Mouse (Mus musculus) midbrain, embryonic 14.5 days (tissue): ENCODE data around the gene Cmya5. TPM values are rescaled to one million over a fixed set of nuclear protein-coding genes. Genes with fewer than 3 reads are reported as not detected.

Source experiments
- ATAC-seq: fragments of 200-750 bp; cut with Nextera tagmentation; 2 replicates; pipeline ENCODE4 v1.8.0; 2017; ENCODE audit warnings: moderate number of reproducible peaks, moderate library complexity; ENCODE audit not compliant: low FRiP score, low TSS enrichment
- DNase-seq: peaks from one replicate; pipeline ENCODE4 v3.0.0-alpha.2; 2015
- H3K27ac ChIP-seq: fragments of 300-500 bp; sonication (generic); replicated peaks from 2 replicates; pipeline ENCODE4 v1.5.1; 2014; ENCODE audit warnings: mild to moderate bottlenecking, low read depth, low read length, moderate library complexity
- H3K27me3 ChIP-seq: fragments of 300-500 bp; sonication (generic); 2 replicates; pipeline ENCODE4 v1.6.1; 2014; ENCODE audit warnings: low read length, control low read depth, mixed read lengths; ENCODE audit not compliant: control insufficient read depth, insufficient read depth
- H3K36me3 ChIP-seq: fragments of 300-500 bp; sonication (generic); 2 replicates; pipeline ENCODE4 v1.6.1; 2014; ENCODE audit warnings: low read length, control low read depth; ENCODE audit not compliant: control insufficient read depth, insufficient read depth
- H3K4me1 ChIP-seq: fragments of 300-500 bp; sonication (generic); 2 replicates; pipeline ENCODE4 v1.6.1; 2014; ENCODE audit warnings: mild to moderate bottlenecking, antibody characterized with exemption, low read length, control low read depth; ENCODE audit not compliant: control insufficient read depth, insufficient read depth
- H3K4me2 ChIP-seq: fragments of 300-500 bp; sonication (generic); 2 replicates; pipeline ENCODE4 v1.6.1; 2014; ENCODE audit warnings: mild to moderate bottlenecking, low read length, moderate library complexity
- H3K4me3 ChIP-seq: fragments of 300-500 bp; sonication (generic); replicated peaks from 2 replicates; pipeline ENCODE4 v1.5.1; 2014; ENCODE audit warnings: low read depth, low read length
- H3K9ac ChIP-seq: fragments of 300-500 bp; sonication (generic); replicated peaks from 2 replicates; pipeline ENCODE4 v1.6.1; 2014; ENCODE audit warnings: mild to moderate bottlenecking, low read length, moderate library complexity
- H3K9me3 ChIP-seq: fragments of 300-500 bp; sonication (generic); 2 replicates; pipeline ENCODE4 v1.6.1; 2016; ENCODE audit warnings: low read length, control low read depth, mixed read lengths; ENCODE audit not compliant: control insufficient read depth
- WGBS: fragments of 180-500 bp; shearing (Covaris S2); extraction: QIAGEN DNeasy Blood & Tissue Kit; methylation state at CpG from one replicate; pipeline ENCODE4 v1.1.7; 2014; 5-methylcytosine and 5-hydroxymethylcytosine counted together
- polyA plus RNA-seq: library from polyadenylated mRNA; unstranded; fragments of >200 nt; fragmentation: Nextera tagmentation; extraction: Ambion mirVana; gene quantifications from 2 replicates; pipeline ENCODE4 v1.2.1, GENCODE M21; 2014

Cmya5 gene
- polyA plus RNA-seq, 1 experiment from 2014 or later = 0.34 TPM

DNA sequence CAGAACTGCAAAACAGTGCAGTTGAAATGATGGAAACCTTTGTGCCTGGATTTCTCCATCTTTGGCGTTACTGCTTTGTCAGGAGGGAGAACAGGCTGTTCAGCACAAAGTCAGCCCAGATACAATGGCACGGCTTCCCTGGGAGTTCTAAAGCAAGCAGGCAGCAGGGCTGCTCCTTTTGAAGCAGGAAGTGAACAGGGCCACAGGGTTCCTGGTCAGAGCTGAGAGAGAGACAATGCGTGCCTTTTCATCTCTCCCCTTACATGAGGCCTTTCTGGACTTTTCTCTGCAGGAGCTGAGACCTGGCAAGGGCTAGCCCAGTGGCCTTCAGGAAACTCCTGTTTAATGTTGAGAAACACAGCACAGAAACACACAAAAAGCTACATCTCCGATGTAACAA lies 108.3 kb downstream of the Cmya5 start:
- DNase-seq (peak; percentile 3), ATAC-seq (no peak)
- H3K9me3 ChIP-seq = no peaks in the 10 kb centered on the region
- no peak overlapping the region for H3K4me2 ChIP-seq
- no peak overlapping the region for H3K4me3 ChIP-seq
- H3K27me3 ChIP-seq = no peaks in the 10 kb centered on the region
- no peak overlapping the region for H3K9ac ChIP-seq
- no peak overlapping the region for H3K27ac ChIP-seq
- H3K36me3 ChIP-seq = no peaks in the 10 kb centered on the region
- no peaks in the 10 kb centered on the region for H3K4me1 ChIP-seq
- 36% methylated on average over 4 of the region's 4 CpGs for whole genome bisulfite sequencing

DNA sequence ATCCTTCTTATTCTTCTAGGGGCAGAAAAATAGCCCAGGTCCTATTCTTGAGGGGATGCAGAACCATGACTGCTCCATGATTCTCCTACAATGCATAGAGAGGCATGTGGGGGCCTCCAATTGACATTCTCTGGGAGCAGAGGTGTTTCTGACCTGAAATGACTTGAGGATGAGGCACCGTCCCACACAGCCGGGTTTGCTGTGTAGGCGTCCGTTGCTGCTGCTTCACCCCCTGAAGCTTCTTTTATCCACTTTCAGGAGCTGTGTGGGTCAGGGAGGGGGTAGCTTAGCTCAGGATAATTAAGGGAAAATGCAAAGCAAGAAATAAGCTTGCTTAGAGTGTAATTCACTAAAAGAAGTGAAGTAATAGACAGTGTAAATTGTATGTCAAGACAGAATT lies 115.2 kb downstream of the Cmya5 start:
- Histone ChIP-seq H3K9ac (no peak overlapping the region), H3K4me2 (no peak overlapping the region), H3K36me3 (no peaks in the 10 kb centered on the region), H3K27me3 (no peaks in the 10 kb centered on the region), H3K9me3 (no peaks in the 10 kb centered on the region), H3K27ac (no peak overlapping the region), H3K4me3 (no peak overlapping the region), H3K4me1 (no peaks in the 10 kb centered on the region)
- ATAC-seq (no peak), DNase-seq (no peak)
- WGBS = 80% methylated on average over 4 of the region's 4 CpGs

DNA sequence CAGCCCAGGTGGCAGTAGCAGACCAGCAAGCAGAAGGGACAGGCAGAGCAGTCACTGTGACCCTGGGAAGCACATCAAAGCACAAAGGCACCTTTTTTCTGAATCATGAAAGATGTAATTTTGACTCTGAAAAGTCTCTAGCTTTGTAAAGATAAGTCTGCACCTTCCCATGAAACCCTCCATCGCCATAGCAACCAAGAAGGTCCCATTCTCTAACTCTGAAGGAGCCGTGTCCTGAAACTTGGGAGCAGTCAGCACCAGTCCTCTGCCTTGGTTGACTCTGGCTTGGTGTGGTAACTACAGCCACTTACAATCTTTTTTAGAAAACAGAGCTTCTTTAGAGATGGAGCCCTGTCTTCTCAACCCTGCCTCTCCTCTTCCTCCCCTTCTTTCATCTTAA lies 119.7 kb downstream of the Cmya5 start:
- 55% methylated on average over 2 of the region's 2 CpGs for WGBS
- no peaks in the 10 kb centered on the region for H3K36me3 ChIP-seq
- no peak overlapping the region for H3K27ac ChIP-seq
- no peak overlapping the region for H3K4me2 ChIP-seq
- no peak overlapping the region for H3K4me3 ChIP-seq
- H3K27me3 ChIP-seq = no peaks in the 10 kb centered on the region
- no peaks in the 10 kb centered on the region for H3K9me3 ChIP-seq
- no peak for ATAC-seq
- no peaks in the 10 kb centered on the region for H3K4me1 ChIP-seq
- DNase-seq = no peak
- H3K9ac ChIP-seq = no peak overlapping the region

DNA sequence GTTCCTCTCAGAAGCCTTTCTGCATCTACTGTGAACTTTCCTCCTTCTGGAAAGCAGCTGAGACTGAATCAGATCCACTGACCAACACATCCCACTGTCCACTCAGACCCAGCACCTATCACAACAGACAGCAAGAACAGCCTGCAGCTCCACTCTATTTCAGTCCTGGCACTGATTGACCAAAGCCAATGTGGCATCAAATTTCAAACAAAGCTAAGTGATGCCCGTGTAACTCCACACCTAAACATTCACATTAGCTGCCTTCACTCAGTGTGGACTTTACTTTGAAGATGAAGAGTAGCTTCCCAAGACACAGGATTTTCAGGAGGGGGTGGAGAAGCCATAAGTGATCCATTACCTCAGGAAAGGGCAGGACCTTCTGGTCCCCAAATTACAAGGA lies 122.4 kb downstream of the Cmya5 start:
- Histone ChIP-seq H3K9ac (no peak overlapping the region), H3K27me3 (no peaks in the 10 kb centered on the region), H3K27ac (no peak overlapping the region), H3K4me3 (no peak overlapping the region), H3K4me2 (no peak overlapping the region), H3K9me3 (no peaks in the 10 kb centered on the region), H3K4me1 (no peaks in the 10 kb centered on the region), H3K36me3 (no peaks in the 10 kb centered on the region)
- 63% methylated on average over 1 of the region's 1 CpGs for WGBS
- ATAC-seq = no peak
- DNase-seq = no peak

DNA sequence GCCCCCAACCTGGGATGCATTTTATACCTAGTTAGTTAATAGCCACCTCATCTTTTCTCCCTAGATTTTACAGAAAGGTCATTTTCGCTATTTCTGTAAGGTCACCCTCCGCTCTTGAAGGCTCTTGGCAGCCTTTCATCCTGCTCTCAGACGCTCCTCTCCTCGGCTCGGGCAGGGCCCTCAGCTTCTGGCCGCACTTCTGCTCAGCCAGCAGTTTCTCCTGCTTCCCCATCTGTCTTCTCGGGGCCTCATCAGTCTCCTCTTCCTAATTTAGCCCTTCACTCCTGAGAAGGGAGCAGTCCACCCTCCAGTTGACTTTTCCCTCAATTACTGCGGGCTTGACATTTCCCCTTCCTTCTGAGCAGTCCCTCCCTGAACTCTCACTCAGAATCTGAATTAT lies 131.6 kb downstream of the Cmya5 start:
- 84% methylated on average over 8 of the region's 8 CpGs for WGBS
- H3K4me1 ChIP-seq = no peaks in the 10 kb centered on the region
- H3K4me2 ChIP-seq = no peak overlapping the region
- DNase-seq (no peak), ATAC-seq (no peak)
- no peaks in the 10 kb centered on the region for H3K9me3 ChIP-seq
- H3K36me3 ChIP-seq = no peaks in the 10 kb centered on the region
- H3K4me3 ChIP-seq = no peak overlapping the region
- H3K27me3 ChIP-seq = no peaks in the 10 kb centered on the region
- no peak overlapping the region for H3K9ac ChIP-seq
- H3K27ac ChIP-seq = no peak overlapping the region

DNA sequence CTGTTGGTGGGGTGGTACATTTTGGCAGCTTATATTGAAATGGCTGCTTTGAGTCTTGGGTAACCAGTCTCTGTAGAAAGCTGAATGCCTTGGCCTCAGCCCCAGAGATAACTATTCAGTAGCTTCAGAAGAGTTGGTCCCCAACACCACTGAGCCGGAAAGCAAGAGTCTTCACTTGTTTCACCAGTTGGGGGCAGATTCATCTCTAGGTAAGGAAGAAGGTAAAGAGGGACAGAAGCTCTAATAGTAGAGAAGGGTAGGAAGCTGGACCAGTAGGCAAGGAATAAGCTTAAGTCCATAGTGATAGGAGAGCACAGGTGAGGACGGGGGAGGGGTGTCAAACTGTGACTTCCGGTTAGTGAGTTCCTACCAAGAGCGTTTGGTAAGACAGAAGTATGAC lies 133.2 kb downstream of the Cmya5 start:
- Histone ChIP-seq H3K27ac (no peak overlapping the region), H3K36me3 (no peaks in the 10 kb centered on the region), H3K9ac (no peak overlapping the region), H3K4me2 (no peak overlapping the region), H3K27me3 (no peaks in the 10 kb centered on the region), H3K4me3 (no peak overlapping the region), H3K4me1 (no peaks in the 10 kb centered on the region), H3K9me3 (no peaks in the 10 kb centered on the region)
- ATAC-seq (no peak), DNase-seq (no peak)
- 94% methylated on average over 4 of the region's 4 CpGs for WGBS

DNA sequence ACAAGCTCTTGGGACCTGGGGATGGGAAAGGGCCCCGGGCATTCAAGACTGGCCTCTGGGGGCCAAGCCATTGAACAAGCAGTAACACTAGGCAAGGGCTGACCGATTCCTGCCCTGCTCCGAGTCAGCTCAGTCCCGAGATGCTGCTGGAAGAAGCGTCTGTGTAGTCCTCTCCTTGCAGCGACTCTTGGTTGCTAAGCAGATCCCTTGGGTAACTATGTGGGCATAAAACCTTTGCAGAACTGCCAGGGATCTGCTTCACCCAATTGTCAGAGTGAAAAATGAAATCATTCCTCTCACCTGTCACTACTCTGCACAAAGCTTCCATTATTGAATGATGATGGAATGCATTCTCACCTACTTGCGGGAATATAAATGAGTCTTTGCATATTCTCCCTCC lies 134.0 kb downstream of the Cmya5 start:
- ATAC-seq = no peak
- Histone ChIP-seq H3K9ac (no peak overlapping the region), H3K27ac (no peak overlapping the region), H3K4me3 (no peak overlapping the region), H3K36me3 (no peaks in the 10 kb centered on the region), H3K9me3 (no peaks in the 10 kb centered on the region), H3K4me1 (no peaks in the 10 kb centered on the region), H3K4me2 (no peak overlapping the region), H3K27me3 (no peaks in the 10 kb centered on the region)
- no peak for DNase-seq
- 82% methylated on average over 7 of the region's 7 CpGs for WGBS

DNA sequence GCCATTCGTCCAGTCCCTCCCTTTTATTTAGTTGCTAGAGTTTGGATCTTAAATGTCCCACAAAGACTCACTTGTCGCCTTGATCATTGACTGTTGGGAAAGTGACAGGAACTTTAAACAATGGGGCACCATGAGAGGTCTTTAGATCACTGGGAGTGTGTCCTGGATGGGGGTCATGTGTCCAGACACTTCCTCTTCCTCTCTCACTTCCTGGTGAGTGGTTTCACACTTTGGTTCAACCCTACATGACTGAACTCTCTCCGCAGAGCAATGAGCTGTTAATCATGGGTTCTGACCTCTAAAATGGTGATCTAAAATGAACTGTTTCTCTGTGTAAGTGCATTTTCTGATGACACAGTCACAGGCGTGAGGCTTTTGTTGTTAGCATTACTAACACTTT lies 137.4 kb downstream of the Cmya5 start:
- Histone ChIP-seq H3K4me1 (no peaks in the 10 kb centered on the region), H3K36me3 (no peaks in the 10 kb centered on the region), H3K9me3 (no peaks in the 10 kb centered on the region), H3K27ac (no peak overlapping the region), H3K4me3 (no peak overlapping the region), H3K27me3 (no peaks in the 10 kb centered on the region), H3K4me2 (no peak overlapping the region), H3K9ac (no peak overlapping the region)
- no peak for ATAC-seq
- DNase-seq = no peak
- 81% methylated on average over 4 of the region's 4 CpGs for WGBS

DNA sequence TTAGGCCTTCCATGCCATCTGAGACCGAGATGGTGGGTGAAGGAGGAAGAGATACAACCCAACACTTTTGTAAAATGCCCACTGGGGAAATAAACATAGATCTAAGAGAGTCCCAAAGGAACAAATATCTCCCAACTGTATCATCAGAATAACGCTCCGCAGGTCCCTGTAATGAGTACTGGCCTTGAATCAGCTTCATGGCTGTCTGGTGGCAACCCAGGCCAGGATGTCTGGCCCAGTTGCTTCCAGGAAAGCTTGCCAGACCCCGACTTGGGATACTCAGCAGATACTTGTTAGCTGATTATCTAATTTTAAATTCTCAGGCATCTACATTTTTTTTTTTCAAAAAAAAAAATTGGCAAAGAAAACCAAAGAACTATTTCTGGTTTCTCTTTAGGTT lies 138.2 kb downstream of the Cmya5 start:
- H3K9me3 ChIP-seq = no peaks in the 10 kb centered on the region
- no peaks in the 10 kb centered on the region for H3K36me3 ChIP-seq
- H3K27ac ChIP-seq = no peak overlapping the region
- no peak for DNase-seq
- 87% methylated on average over 4 of the region's 4 CpGs for WGBS
- H3K4me3 ChIP-seq = no peak overlapping the region
- H3K4me1 ChIP-seq = no peaks in the 10 kb centered on the region
- H3K9ac ChIP-seq = no peak overlapping the region
- no peaks in the 10 kb centered on the region for H3K27me3 ChIP-seq
- H3K4me2 ChIP-seq = no peak overlapping the region
- ATAC-seq = no peak
